Mouse (Mus musculus) kidney, postnatal 36 days (tissue): ENCODE measurements around the gene Dock3.

Source experiments
- DNase-seq, 2 experiments: peaks; one replicate each; pipeline ENCODE4 v3.0.0; 2021 to 2022; ENCODE audit warnings: mixed read lengths in 2 of 2

Gene Dock3

DNA sequence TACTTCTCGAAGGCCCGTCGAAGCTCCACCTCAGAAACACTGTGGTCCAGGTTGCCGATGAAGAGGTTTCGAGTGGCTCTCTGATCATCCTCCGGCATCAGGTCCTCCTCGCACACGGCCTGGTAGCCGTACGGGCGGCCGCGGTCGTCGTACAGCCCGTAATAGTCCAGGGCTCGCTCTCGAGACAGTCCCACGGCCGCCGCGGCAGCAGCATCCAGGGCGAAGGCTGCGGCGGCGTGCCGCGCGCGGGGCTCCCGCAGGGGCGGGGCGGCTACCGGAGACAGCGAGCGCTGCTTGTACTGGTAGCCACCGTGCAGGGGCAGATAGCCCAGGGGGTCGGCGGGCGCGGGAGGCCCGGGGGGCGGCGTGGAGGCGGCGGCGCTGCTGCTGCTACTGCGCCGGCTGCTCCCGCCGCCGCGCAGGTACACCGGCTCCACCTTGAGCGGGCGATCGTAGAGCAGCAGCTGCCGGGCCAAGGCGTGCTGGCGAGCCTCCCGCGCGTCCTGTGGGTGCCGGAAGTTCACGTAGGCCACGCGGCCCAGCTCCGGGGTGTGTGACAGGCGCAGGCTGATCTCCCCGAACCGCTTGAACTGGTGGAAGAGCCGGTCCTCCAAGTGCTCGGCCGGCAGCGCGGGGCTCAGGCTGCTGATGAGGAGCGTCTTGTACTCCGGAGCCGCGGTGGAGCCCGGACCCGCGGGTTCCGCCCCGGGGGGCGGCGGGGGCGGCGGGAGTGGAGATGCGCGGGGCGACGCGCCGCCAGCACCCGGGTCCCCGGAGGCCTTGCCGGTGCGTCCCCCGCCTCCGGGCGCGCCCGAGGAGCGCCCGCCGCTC lies 345.6 kb downstream of the Dock3 start:
- DNase-seq: peak; percentile 54 to 74

DNA sequence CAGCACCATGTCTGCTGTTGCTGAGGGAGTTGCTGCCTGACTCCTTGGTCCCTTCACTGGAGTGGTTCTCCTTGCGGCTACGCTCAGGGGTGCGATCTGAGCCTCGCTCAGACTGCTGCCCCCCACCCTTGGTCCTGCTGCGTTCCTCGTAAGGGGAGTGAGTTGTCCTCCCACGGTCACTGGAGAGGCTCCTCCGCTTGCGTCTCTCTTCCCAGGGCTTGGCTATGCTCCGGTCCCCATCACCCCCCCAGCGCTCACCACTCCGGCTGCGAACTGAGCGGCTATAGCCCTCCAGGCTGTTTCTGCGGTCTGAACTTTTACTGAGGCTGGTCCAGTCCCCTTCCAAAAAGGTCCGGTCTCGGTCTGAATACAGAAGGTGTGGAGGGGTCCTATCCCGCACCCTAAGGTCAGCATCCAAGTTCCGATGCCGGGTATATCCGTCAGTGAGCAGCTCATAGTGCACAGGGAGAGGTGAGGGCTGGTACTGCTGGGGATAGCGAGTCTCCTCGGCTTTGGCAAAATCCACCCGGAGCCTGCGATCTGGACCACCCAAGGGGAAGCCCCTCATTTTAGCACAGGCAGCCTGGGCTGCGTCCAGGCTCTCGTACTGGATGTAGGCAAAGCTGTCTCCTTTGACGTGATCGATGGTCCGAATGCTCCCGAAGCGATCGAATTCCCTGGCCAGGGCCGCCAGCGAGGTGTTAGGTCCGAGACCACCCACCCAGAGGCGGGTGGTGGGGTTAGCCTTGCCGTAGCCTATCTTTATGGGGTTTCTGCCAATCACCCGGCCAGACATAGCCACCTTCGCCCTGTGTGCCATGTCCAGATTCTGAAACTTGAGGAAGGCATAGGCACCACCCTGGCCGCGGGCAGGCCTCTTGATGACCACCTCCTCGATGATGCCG lies 346.5 kb downstream of the Dock3 start:
- DNase-seq: no peak

DNA sequence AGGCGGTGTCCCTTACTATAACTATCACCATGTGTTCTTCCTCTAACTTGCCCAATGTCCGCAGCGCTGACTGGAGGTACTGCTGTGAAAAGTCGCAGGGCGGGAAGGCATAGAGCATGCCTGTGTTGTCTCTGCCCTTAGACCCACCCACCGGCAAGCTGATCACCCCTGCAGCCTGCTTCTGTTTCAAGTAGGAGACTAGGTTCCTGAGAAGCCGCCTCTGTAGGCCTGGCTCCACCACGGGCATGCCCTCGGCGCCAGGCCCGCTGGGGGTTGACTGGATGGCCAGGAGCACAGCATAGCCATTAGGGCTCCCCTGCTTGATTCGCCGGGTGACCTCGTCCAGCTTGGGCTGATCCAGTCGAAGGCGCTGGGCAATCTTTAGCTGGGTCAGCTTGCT lies 347.4 kb downstream of the Dock3 start:
- no peak for DNase-seq

- DNase-seq: no peak
These were observed 348.6 kb downstream of the Dock3 start for GRCm38 (mm10) chr9:106883085-106883484.

DNA sequence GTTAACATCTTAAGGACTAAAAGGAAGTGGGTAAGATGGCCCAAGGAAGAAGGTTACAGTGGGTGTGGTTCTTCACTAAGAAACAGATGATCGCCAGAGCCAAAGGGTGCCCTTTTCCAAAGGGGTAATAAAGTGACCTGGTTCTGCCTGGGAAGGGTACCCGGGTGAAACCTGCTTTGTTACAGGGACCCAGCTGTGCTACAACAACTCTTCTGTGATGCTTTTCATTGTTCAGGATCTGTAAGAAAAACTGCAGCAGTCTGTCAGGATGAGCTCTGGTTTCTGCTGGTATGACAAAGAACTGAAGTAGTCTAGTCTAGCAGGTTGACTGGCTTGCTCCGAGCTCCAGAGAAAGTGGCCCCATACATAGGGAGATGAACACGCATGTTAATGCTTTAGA lies 349.5 kb downstream of the Dock3 start:
- no peak for DNase-seq

DNA sequence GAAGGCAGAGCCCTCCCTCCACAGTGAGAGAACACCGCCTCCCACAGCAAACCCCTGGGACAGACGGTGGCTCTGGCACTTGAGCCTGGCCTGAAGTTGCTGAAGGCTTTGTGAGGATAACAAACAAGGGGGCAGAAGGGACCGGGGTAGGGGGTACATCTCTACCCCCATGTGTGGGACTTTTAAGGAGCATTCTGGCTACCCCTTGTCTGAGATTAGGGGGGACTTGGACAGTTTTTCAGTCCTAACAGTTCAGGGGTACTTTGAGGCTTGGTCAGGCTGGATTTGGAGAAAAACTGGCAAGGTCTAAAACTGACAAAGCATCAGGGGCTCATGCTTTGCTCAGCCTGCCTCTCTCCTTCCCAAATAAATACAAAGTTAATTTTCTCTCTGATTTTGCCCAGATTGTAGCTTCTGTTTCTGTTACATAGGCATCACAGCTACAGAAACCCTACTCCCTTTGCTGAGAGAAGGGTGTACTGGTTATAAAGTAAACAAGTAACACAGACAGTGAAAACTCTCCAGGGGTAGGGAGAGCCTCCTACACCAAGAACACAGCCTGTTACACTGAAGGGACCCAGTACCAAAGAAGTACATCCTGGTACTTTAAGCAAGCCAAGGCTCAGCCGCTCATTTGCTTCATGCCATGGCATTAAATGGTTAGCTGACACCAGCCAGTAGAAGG lies 350.5 kb downstream of the Dock3 start:
- DNase-seq: no peak

DNA sequence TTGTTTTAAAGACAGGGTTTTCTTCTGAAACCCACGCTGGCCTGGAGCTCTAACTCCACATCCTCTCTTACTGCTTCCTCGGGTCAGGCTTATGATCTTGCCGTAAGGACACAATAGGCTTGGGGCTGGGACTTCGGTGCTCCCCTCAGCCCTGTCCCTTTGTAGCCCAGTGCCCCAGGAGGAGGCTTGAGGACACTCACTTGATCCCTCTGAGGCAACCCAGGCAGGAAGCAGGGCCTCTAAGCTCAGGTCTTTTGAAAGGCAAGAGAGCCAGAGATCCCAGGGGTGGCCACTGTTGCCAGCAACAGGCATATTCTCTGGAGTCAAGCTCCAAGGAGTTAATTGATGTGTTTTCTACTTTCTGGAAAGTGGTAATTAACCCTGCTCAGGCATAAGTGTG lies 352.2 kb downstream of the Dock3 start:
- DNase-seq: no peak

- DNase-seq: no peak
These were observed 355.0 kb downstream of the Dock3 start for GRCm38 (mm10) chr9:106876666-106877065.

DNA sequence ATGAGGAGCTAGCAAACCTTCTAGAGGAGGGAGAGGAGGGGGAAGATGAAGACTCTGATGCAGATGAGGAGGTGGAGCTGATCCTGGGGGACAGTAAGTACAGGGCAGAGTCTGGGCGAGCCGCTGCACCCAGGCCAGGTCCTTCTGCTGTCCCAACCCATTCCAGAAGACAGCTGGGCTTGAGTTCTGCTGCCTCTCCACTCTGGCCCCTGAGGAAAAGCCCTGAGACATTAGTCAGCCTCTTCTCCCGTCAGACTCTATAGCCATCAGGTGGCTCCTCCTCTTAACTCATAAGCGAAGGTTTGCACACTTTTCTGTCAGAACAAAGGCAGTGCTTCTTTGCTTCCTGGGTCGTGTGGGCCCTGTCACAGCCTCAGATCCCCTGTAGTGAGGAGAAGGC lies 357.5 kb downstream of the Dock3 start:
- no peak for DNase-seq

- DNase-seq: no peak
These were observed 373.7 kb downstream of the Dock3 start for GRCm38 (mm10) chr9:106858036-106858435.

- DNase-seq: no peak
These were observed 375.0 kb downstream of the Dock3 start for GRCm38 (mm10) chr9:106856664-106857063.
